Mouse (Mus musculus) cerebellum, adult 2 months (tissue): ENCODE results near the gene Zdhhc24.

Experiments
- CTCF ChIP-seq: fragments of 200-500 bp; IDR thresholded peaks from 2 replicates; pipeline ENCODE4 v1.5.1; 2011; ENCODE audit warnings: low read depth, mild to moderate bottlenecking, control low read depth, low read length, moderate library complexity, borderline replicate concordance; ENCODE audit not compliant: insufficient read depth
- POLR2A ChIP-seq: fragments of 200-500 bp; IDR thresholded peaks from 2 replicates; pipeline ENCODE4 v1.6.1; 2011; ENCODE audit warnings: low read length, control low read depth, borderline replicate concordance; ENCODE audit not compliant: insufficient read depth

DNA sequence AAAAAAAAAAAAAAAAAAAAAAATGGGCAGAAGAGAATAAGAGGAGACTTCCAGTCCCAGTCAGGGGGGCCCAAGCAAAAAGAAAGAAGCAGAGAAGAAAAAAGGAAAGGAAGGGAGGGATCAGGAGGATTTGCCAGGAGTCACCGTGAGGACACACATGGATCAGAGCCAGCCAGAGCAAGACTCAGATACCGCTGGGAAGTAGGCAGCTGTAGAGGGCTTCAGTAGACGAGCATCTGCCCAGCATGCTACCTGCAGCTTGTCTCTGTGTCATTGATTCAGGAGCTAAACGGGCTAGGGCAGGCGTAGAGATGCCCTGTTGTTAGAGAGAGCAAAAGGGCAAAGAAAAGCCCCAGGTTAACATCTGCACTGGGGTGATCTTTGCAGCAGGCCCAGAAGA is 28.2 kb upstream of the Zdhhc24 start:
- TF ChIP-seq CTCF (no peak), POLR2A (no peak)
